Mouse (Mus musculus): ENCODE data around the gene Zfp607b. TPM values are rescaled to one million over a fixed set of nuclear protein-coding genes. Genes with fewer than 3 reads are reported as not detected.

Gene Zfp607b
- total RNA-seq (2021): under 1 TPM; 0.43 to 0.84 TPM
- long read RNA-seq, experiment 1: 0 reads
- long read RNA-seq, experiment 2: 0 reads

- TF ChIP-seq CTCF (IDR thresholded peaks at IDR 0.05): no peak
- Histone ChIP-seq H3K4me3 (peak within 1 kb of the TSS; percentile 75), H3K27ac (peak within 1 kb of the TSS; percentile 85)
- intact Hi-C loops (cut with DNase I): loop anchor here (2.0 to 5.0 kb wide), 2 partner anchors 14 to 357 kb away; partner anchors contain the start of gene Map3k10
- peak; percentile 91 for DNase-seq
These were observed at the start of gene Zfp607b for GRCm38 (mm10) chr7:27688815-27689612. TSS of gene Zfp607b (plus strand) at chr7:27689340.

DNA sequence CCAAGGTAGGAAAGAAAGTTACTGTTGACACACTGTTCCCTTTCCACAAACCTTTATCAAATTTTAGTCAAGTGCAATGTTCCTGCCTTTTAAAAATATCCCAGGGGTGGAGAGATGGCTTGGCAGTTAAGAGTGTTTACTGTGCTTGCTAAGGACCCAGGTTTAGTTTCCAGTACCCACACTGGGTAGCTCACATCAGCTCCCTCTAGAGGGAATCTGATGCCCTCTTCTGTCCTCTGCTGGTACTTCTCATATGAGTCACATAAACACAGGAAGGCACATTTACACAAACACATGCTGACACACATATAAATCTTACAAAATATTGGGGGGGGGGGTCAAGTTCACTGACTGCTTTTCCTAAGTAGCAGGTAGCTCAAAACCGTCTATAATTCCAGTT lies 44.7 kb upstream of the Zfp607b start:
- intact Hi-C loops (cut with DNase I): no loop called here

GRCm38 (mm10) chr7:27646516-27646915 lies 42.6 kb upstream of the Zfp607b start:
- intact Hi-C loops (cut with DNase I): no loop called here
- TF ChIP-seq CTCF (IDR thresholded peaks at IDR 0.05): no peak
- no peak for DNase-seq
- Histone ChIP-seq H3K27ac (no peak overlapping the region), H3K4me3 (no peak overlapping the region)

More for the DNA sequence above, 44.7 kb upstream of the Zfp607b start:
- H3K27ac ChIP-seq: no peak overlapping the region
- DNase-seq: no peak
- no peak overlapping the region for H3K4me3 ChIP-seq
- TF ChIP-seq CTCF (IDR thresholded peaks at IDR 0.05): peak; percentile 25

- Histone ChIP-seq H3K4me3 (no peak overlapping the region), H3K27ac (no peak overlapping the region)
- TF ChIP-seq CTCF (IDR thresholded peaks at IDR 0.05): no peak
- intact Hi-C loops (cut with DNase I): no loop called here
- DNase-seq: no peak
These were observed 41.7 kb upstream of the Zfp607b start for GRCm38 (mm10) chr7:27647281-27648002.

DNA sequence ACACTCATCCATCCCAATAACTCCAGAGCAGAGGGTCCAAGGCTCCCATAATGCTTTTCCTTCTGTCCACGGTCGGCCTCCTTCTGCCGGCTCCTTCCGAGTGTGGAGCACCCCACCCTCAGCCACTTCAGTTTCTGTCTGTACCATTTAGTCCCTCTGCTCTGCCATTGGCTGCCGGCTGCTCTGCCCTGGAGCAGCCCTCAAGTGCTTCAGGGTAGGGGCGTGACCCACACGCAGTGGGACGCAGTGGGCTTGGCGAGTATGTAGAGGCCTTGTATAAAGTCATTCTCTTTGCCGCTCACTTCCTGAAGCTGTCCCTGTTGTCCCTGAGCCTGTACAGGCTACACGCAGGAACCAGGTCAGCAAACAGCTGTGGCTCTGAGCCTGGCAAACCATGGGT lies 39.4 kb upstream of the Zfp607b start:
- intact Hi-C loops (cut with DNase I): loop anchor here (5.0 to 10.0 kb wide), 2 partner anchors 72 to 75 kb away; no protein-coding TSS in a partner anchor
- TF ChIP-seq CTCF (IDR thresholded peaks at IDR 0.05): no peak
- no peak overlapping the region for H3K4me3 ChIP-seq
- H3K27ac ChIP-seq: no peak overlapping the region
- no peak for DNase-seq

- H3K27ac ChIP-seq: no peak overlapping the region
- intact Hi-C loops (cut with DNase I): loop anchor here (1.0 to 10.0 kb wide), 3 partner anchors 34 to 74 kb away; no protein-coding TSS in a partner anchor
- no peak overlapping the region for H3K4me3 ChIP-seq
- peak; percentile 90 for TF ChIP-seq CTCF (IDR thresholded peaks at IDR 0.05)
- peak; percentile 81 for DNase-seq
These were observed 38.2 kb upstream of the Zfp607b start for GRCm38 (mm10) chr7:27650949-27651348.

- intact Hi-C loops (cut with DNase I): loop anchor here (5.0 to 10.0 kb wide), 2 partner anchors 71 to 77 kb away; no protein-coding TSS in a partner anchor
- DNase-seq: peak; percentile 51
These were observed 35.3 kb upstream of the Zfp607b start, which contains the start of gene Ttc9b for GRCm38 (mm10) chr7:27653681-27654437. TSS of gene Ttc9b (plus strand) at chr7:27653915.

GRCm38 (mm10) chr7:27654607-27655276 lies 34.4 kb upstream of the Zfp607b start:
- intact Hi-C loops (cut with DNase I): loop anchor here (5.0 to 10.0 kb wide), 2 partner anchors 70 to 77 kb away; no protein-coding TSS in a partner anchor
- no peak overlapping the region for H3K27ac ChIP-seq
- TF ChIP-seq CTCF (IDR thresholded peaks at IDR 0.05): peak; percentile 77
- H3K4me3 ChIP-seq: no peak overlapping the region
- DNase-seq: peak; percentile 68

More at GRCm38 (mm10) chr7:27653681-27654437, 35.3 kb upstream of the Zfp607b start, which contains the start of gene Ttc9b:
- Histone ChIP-seq H3K27ac (no peak within 1 kb of the TSS), H3K4me3 (peak within 1 kb of the TSS; percentile 19; the same call in 1 of the 2 replicates)
- TF ChIP-seq CTCF (IDR thresholded peaks at IDR 0.05): no peak

GRCm38 (mm10) chr7:27655545-27655944 lies 33.6 kb upstream of the Zfp607b start:
- no peak for TF ChIP-seq CTCF (IDR thresholded peaks at IDR 0.05)
- Histone ChIP-seq H3K27ac (no peak overlapping the region), H3K4me3 (no peak overlapping the region)
- intact Hi-C loops (cut with DNase I): loop anchor here (10.0 kb wide), 1 partner anchor 69 kb away; no protein-coding TSS in a partner anchor
- DNase-seq: no peak

- intact Hi-C loops (cut with DNase I): loop anchor here (10.0 kb wide), 1 partner anchor 68 kb away; no protein-coding TSS in a partner anchor
- no peak overlapping the region for H3K4me3 ChIP-seq
- TF ChIP-seq CTCF (IDR thresholded peaks at IDR 0.05): no peak
- DNase-seq: no peak
- no peak overlapping the region for H3K27ac ChIP-seq
These were observed 32.5 kb upstream of the Zfp607b start for GRCm38 (mm10) chr7:27656600-27656999.

DNA sequence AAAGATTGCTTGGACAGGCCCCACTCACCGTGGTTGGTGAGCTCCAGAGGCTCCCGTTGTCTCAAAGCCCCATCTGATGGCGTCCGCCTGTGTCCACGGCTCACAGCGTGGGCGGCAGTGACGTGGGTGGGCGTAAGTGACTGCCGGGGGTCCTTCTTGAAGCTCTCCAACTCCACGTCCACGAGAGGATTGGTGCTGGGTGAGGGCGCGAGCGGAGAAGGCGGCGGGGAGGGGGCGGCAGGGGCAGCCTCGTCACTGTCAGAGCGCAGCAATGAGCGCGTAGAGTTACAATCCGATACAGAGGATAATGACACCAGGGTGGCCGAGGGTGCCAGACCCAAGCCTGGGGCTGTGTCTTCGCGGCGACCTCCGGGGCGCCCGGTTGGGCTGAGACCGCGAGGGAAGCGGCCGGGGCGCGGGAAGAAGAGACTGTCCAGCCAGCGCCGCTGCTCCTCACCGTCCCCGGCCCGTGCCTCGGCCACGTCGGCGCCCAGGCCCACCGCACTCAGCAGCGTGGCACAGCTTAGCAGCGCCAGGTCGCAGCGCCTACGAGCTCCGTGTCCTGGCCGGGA lies 31.2 kb upstream of the Zfp607b start:
- no peak for DNase-seq
- intact Hi-C loops (cut with DNase I): loop anchor here (10.0 kb wide), 1 partner anchor 67 kb away; no protein-coding TSS in a partner anchor
- Histone ChIP-seq H3K27ac (no peak overlapping the region), H3K4me3 (no peak overlapping the region)
- TF ChIP-seq CTCF (IDR thresholded peaks at IDR 0.05): no peak

Data from gastrocnemius, adult 2 months (tissue).